Mouse (Mus musculus): ENCODE results near the gene Habp4.

Habp4 gene

DNA sequence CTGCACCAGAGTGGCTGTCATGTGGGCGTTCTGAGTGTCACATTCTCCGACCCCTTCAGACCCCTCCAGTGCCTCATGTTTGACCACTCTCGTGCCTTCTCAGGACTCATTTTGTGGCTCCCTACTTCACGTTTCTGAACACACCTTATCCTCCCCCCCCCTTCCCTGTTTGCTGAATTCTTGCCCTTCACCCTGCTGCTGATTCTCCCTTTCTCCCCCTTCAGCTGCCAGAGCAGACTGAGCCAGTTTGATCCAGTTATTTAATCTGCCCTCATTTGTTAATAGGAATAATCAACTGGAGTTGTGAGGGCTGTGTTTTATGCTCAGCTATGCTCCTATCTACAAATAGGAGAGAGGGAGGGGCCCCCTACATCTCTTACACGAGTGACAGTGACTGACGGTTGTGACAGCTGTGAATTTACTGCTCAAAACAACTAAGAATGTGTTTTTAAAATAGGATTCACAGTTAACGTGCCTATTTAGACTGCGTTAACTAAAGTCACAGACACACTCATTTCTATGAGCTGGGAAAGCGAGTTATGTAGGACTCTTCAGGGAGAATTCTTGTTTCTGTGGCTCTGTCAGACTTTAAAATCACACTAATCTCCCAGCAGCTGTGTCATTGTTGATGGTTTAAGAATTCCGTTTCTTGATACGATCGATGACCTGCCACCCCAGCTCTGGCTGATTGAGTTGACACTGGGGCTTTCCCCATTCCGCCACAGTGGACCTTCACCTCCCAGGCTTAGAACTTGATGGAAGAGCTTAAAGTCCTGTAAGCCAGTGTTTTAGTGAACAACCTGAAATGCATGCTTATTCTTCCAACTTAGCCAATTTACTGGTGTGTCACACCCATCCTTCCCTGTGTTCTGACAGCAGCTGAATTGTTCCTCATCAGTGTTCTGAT is 17.4 kb downstream of the Habp4 start:
- DNase-seq (ENCODE audit: low spot score), result no peak

DNA sequence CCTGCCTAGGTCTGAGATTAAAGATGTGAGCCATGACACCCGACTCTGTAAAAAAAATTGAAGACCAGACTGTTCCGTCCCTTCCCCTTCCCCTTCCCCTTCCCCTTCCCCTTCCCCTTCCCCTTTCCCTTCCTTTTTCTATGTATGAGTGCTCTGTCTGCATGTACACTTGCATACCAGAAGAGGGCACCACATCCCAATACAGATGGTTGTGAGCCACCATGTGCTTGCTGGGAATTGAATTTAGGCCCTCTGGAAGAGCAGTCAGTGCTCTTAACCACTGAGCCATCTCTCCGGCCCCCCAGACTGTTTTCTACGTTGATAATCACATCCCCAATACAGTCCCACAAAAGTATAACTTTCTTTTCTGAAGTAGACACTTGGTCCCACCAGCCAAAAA is 18.7 kb downstream of the Habp4 start:
- DNase-seq (ENCODE audit: low spot score), result no peak

DNA sequence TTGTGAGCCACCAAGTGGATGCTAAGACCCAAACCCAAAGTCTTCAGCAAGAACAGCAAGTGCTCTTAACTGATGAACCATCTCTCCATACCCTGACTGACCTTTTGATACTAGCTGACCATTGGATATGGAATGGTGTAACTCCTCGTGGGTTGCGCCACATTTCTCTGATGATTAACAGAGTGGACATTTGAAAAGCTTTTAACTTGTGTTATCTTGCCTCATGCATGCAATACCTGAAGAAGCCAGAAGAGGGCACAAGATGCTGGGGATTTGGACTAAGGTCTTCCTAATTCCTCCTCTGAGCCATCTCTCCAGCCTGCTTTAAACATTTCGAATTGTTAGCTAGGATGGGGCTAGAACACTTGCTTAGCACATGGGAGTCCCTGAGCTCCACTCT is 19.3 kb downstream of the Habp4 start:
- DNase-seq (ENCODE audit: low spot score), result peak; percentile 38

- no peak for DNase-seq (ENCODE audit: low spot score)
Measured at GRCm38 (mm10) chr13:64182091-64182490, 20.5 kb downstream of the Habp4 start.

DNA sequence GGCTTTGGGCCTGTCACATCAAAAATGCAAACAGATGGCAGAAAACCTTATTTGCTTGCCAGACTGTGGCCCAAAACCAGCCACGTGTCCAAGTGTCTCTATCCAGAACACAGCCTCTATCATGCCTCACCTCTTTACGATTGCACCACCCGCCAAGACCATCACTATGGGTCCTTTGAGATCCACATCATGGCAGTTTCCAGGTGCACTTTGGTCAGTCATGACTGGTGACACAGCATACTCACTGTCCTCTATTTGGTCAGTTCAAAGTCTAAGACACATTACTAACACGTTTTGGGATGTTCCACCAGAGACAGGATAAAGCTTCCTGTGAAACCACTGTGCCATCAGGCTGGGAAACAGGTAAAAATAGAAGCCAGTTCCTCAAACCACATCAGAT is 22.0 kb downstream of the Habp4 start:
- DNase-seq (ENCODE audit: low spot score), result no peak

DNA sequence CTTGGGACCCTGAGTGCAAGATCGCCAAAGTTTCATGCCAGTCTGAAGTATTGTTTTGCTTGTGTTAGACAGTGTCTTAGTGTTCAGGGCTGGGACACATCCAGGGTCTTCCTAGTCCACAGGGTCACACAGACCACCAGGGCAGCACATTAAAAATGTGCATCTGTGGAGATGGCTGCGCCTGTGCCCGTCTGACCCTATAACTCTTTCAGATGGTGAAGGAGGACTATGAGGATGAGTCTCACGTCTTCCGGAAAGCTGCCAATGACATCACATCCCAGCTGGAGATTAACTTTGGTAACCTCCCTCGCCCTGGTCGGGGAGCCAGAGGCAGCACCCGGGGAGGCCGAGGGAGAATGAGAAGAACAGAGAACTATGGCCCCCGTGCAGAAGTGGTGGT is 22.7 kb downstream of the Habp4 start:
- DNase-seq (ENCODE audit: low spot score), result no peak

DNA sequence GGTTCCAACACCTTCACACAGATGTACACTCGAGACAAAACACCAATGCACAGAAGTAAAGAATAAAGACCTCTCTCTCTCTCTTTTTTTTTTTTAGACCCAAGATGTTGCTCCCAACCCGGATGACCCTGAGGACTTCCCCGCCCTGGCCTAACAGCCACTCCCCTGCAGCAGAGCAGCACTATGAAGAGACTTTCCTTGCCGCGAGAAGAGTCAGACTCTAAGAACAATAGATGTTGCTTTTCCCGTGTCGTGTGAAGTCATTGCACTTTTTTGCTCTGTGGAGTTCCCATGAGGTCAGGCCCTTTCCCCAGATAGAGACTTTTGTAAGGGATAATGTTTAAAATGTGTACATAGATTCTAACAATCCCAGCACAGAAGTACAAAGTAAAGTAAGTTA is 23.6 kb downstream of the Habp4 start:
- no peak for DNase-seq (ENCODE audit: low spot score)

DNA sequence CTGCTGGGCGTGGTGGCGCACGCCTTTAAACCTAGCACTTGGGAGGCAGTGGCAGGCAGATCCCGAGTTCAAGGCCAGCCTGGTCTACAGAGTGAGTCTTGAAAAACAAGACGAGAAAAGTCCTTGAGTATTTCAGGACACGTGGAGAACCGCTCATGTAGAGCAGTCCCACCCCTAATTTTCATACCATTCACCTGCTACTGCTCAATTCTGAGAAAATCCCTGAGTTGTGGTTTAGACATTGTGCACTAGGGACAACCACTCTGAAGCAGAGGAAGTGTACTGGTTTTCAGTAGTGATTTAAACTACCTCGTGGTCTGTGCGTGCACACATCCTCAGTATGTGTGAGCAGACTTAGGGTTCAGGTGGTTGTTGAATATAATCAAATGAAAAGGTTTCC is 24.0 kb downstream of the Habp4 start:
- no peak for DNase-seq (ENCODE audit: low spot score)

- no peak for DNase-seq (ENCODE audit: low spot score)
Measured at GRCm38 (mm10) chr13:64186516-64186915, 24.9 kb downstream of the Habp4 start.

- DNase-seq (ENCODE audit: low spot score), result no peak
Measured at GRCm38 (mm10) chr13:64187065-64187464, 25.4 kb downstream of the Habp4 start.

- no peak for DNase-seq (ENCODE audit: low spot score)
Measured at GRCm38 (mm10) chr13:64197899-64198298, 36.3 kb downstream of the Habp4 start.

DNA sequence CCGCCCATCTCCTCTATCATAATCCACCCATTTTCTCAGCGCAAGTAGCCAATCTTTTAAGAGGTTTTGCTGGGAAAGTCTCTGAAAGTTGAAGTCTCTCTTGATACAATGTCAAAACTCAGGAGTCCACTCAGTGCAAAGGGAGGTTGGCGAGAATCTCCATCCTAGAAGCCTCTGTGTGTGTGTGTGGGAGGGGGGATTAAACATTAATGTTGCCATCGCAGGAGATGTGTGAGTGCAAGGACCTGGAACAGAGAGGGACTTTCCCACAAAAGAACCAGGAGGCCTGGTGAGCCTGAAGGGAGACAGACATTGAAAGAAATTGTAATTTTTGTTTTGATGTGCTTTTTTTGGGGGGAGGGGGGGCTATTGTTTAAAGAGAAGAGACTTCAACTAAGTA is 36.7 kb downstream of the Habp4 start:
- peak; percentile 40 for DNase-seq (ENCODE audit: low spot score)

GRCm38 (mm10) chr13:64200911-64201310 is 39.3 kb downstream of the Habp4 start:
- DNase-seq (ENCODE audit: low spot score), result no peak

DNA sequence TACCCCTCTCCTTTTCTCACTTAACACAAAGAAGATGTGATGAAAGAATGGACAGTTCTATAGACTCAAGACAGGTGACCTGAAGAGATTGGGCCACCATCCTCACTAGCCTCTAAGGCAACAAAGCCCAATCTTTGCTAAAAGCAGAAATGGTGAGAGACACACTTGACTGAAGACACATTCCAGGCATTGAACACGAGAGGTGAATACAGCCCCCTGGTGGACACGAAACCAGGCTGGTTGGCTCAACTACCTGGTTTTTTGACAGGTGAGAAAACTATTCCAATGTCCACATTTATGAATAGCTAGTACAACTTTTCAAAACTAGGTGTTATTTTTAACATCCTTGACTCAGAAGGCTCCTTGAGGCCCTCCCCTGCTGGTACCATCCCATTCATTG is 43.1 kb downstream of the Habp4 start:
- no peak for DNase-seq (ENCODE audit: low spot score)

GRCm38 (mm10) chr13:64205186-64205585 is 43.6 kb downstream of the Habp4 start:
- DNase-seq (ENCODE audit: low spot score), result no peak

DNA sequence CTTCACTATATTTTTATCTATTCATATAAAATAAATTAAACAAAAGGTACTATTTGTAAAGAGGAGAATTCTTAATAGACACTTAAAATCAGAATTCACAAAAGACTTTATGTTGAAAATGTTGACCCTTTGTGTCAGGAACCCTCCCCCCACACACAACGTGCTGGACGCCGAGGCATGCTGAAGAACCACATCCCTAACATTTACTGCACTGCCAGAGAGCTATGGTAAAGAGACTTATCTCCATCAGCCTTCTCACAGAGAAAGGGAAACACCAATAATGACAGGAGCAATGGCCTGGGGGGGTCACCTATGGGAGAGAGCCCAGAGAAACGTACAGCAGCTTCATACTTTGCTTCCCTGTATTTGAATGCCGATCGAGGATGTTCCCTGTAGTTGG is 46.5 kb downstream of the Habp4 start:
- DNase-seq (ENCODE audit: low spot score), result no peak

- no peak for DNase-seq (ENCODE audit: low spot score)
Measured at GRCm38 (mm10) chr13:64211995-64212603, 50.5 kb downstream of the Habp4 start.

- DNase-seq (ENCODE audit: low spot score), result no peak
Measured at GRCm38 (mm10) chr13:64214891-64215290, 53.3 kb downstream of the Habp4 start.

DNA sequence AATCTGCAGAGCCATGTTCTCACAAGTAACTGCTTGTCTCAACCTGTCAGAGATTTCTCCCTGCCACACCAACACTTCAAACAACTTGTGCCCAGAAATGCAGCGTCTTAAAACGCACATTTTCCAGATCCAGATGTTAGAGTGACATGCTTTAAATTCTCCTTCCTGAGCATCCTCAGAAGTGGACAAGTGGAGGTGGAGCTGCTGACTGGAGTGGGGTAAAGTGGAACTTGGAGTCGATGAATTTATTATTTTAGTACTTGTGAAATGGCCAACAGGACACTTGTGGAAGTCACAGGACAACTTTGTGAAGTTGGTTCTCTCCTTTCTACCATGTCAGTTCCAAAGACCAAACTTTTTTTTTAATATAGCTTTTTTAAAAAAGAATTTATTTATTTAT is 64.1 kb downstream of the Habp4 start:
- no peak for DNase-seq (ENCODE audit: low spot score)

- DNase-seq (ENCODE audit: low spot score), result no peak
Measured at GRCm38 (mm10) chr13:64226725-64227124, 65.1 kb downstream of the Habp4 start.

DNA sequence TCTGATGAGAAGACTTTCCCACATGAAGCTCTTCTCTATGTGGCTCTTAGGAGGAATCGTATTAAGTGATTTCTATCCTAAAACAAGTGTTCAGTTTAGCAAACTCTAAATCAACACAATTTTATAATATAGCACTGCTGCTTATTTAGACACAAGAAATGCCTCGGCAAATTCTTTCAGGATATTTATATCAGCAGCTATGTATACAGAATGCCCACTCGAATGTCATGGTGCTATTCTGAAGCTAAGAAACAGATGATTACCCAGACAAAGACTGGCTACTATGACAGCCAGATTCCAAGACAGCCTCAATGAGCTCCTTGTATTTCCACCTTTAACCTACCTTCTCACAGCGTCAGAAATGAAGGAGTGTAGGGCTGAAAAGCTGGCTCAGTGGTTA is 71.5 kb downstream of the Habp4 start:
- DNase-seq (ENCODE audit: low spot score), result no peak

DNA sequence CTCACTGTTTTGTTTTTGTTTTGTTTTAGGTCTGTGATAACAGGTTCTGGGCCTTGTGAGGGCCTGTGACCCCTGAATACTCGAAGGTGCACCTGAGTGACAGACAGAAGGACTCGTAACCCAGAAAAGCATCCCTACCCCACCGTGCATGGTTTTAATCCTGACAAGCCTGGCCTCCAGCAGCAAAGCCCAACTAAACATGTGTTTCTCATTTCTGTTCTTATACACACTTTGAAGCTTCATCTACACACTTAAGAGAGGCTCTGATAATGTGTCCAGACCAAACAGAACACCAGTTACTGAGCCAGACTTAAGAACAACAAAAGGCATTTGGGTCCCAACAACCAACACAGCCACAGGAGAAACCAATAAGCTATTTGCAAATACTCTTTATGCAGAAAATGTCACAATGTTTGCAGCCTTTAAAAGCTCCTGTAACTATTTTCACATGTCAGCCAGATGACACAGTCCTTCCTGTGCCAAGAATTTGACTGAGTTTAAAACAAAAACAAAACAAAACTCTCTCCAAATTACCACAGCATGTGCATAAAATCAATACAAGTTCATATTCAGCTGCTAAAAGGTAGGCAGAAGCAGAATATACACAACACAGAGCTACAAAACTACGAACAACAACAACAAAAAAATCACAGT is 73.6 kb downstream of the Habp4 start:
- no peak for DNase-seq (ENCODE audit: low spot score)

DNA sequence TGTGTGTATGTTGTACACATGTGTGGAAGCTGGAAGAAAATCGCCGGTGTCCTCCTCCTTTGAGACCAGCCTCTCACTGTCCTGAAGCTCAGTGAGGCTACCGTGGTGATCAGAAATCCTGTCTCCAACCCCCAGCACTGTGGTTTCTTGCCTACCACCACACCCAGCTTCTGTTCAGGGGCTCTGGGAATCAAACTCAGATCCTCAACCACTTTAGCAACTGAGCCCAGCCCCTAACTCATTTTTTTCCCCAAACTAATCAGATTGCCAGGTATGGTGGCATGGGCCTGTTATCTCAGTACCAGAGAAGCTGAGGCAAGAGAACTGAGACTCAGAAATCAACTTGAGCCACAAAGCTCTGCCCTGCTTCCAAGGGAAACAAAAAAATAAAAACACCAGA is 74.2 kb downstream of the Habp4 start:
- no peak for DNase-seq (ENCODE audit: low spot score)
